Mouse (Mus musculus) bone marrow macrophage, adult 2 months (primary cell): ENCODE measurements around the gene Stkld1.

ENCODE experiments used
- CTCF ChIP-seq: IDR thresholded peaks from 2 replicates; pipeline ENCODE4 v1.5.1; 2012; ENCODE audit warnings: low read depth, mild to moderate bottlenecking, low read length, moderate library complexity
- POLR2A ChIP-seq: IDR thresholded peaks from 2 replicates; pipeline ENCODE4 v1.6.1; 2012; ENCODE audit warnings: mild to moderate bottlenecking, low read depth, low read length, borderline replicate concordance

- no peak for TF ChIP-seq POLR2A
- no peak for TF ChIP-seq CTCF
Measured at GRCm38 (mm10) chr2:26914148-26914941, 19.5 kb upstream of the Stkld1 start.
